In the genomic region with DNA sequence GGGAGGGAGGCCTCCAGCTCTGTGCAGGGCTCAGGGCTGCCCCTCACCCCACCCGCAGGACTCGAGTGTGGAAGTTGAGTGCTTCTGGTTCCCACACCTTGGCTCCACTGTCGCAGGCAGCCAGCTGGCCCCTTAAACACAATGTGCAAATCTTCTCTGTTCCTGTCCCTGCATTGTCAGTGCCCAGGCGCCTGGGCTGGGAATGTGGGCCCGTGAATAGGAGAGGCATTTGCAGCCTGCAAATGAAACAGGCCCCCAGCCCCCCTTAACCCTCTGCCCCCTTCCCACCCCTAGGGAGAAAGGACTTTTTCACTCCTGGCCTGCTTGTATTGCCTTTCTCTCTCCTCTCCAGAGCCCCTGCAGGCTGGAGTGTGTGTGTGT, we compare ENCODE assay signal across 8 mouse cellular contexts. TPM values are rescaled to one million over a fixed set of nuclear protein-coding genes. Genes with fewer than 3 reads are reported as not detected.
DNase-seq lines count a peak whose midpoint lies in the region; ATAC-seq lines count a peak whose summit lies in the region.
"Had no signal": no experiment of that assay in that cellular context is flagged by ENCODE, and none has a peak within 500 bp of the region (broad histone marks: within the 10 kb centered on the region; RNA-seq: fewer than 3 reads in every experiment).

No protein-coding gene starts in this region.

- DNase-seq in embryo, embryonic 11 days, result peak; percentile 79
- peak; percentile 80 for DNase-seq in forebrain, embryonic 11.5 days (ENCODE audit: low spot score)
- DNase-seq in kidney, adult 8-10 months, result peak; percentile 24 to 32
- DNase-seq in midbrain, embryonic 14.5 days, result peak; percentile 73
- no peak for DNase-seq in urinary bladder, postnatal 10 days (ENCODE audit: low spot score)
- no peak for DNase-seq in c-Kit-positive CD71-positive TER-119-positive erythroid progenitor cells, embryonic 14.5 days (ENCODE audit: low spot score)
- DNase-seq: lung, postnatal 10 days had no signal

- peaks cover 6% of the 10 kb centered on the region; the same call in 1 of the 2 replicates for H3K36me3 ChIP-seq in forebrain, embryonic 11.5 days (ENCODE audit: control insufficient read depth, insufficient read depth, low read length)
- H3K36me3 ChIP-seq in midbrain, embryonic 14.5 days (ENCODE audit: control insufficient read depth, insufficient read depth, low read length), result peaks cover 28% of the 10 kb centered on the region

- H3K9me3 ChIP-seq in forebrain, embryonic 11.5 days (ENCODE audit: control insufficient read depth, low read length), result no peaks in the 10 kb centered on the region
- no peaks in the 10 kb centered on the region for H3K9me3 ChIP-seq in midbrain, embryonic 14.5 days (ENCODE audit: control insufficient read depth, low read length)

- peaks cover 45% of the 10 kb centered on the region for H3K4me1 ChIP-seq in forebrain, embryonic 11.5 days (replicated peaks; ENCODE audit: control insufficient read depth, insufficient read depth, low read length)
- H3K4me1 ChIP-seq in midbrain, embryonic 14.5 days (ENCODE audit: control insufficient read depth, insufficient read depth, low read length), result peaks cover 49% of the 10 kb centered on the region

- H3K4me3 ChIP-seq in forebrain, embryonic 11.5 days (ENCODE audit: low read depth, low read length), result no peak overlapping the region
- no peak overlapping the region for H3K4me3 ChIP-seq in midbrain, embryonic 14.5 days (replicated peaks; ENCODE audit: low read depth, low read length)

- no peaks in the 10 kb centered on the region for H3K27me3 ChIP-seq in forebrain, embryonic 11.5 days (ENCODE audit: control insufficient read depth, insufficient read depth, low read length)
- no peaks in the 10 kb centered on the region for H3K27me3 ChIP-seq in midbrain, embryonic 14.5 days (ENCODE audit: control insufficient read depth, insufficient read depth, low read length)

- peak overlapping the region; percentile 32 for H3K9ac ChIP-seq in forebrain, embryonic 11.5 days (ENCODE audit: low read length)
- peak overlapping the region; percentile 34; the same call in 1 of the 2 replicates for H3K9ac ChIP-seq in midbrain, embryonic 14.5 days (replicated peaks; ENCODE audit: low read length)

- ATAC-seq in forebrain, embryonic 11.5 days (replicated peaks; ENCODE audit: low FRiP score), result peak; percentile 83
- ATAC-seq in midbrain, embryonic 14.5 days (ENCODE audit: low FRiP score, low TSS enrichment), result peak; percentile 79
- ATAC-seq in megakaryocyte-erythroid progenitor cell, adult 5-6 weeks (replicated peaks; ENCODE audit: low FRiP score, low TSS enrichment, poor library complexity, severe bottlenecking), result no peak

- peak overlapping the region; percentile 27; the same call in 1 of the 2 replicates for H3K4me2 ChIP-seq in forebrain, embryonic 11.5 days (ENCODE audit: low read depth, low read length, severe bottlenecking)
- 0 out of 2 replicates have a peak overlapping the region, but pooled peaks have one; percentile 12 for H3K4me2 ChIP-seq in midbrain, embryonic 14.5 days (ENCODE audit: low read length)

- H3K27ac ChIP-seq in forebrain, embryonic 11.5 days (ENCODE audit: low read depth, low read length), result peak overlapping the region; percentile 96
- H3K27ac ChIP-seq in midbrain, embryonic 14.5 days (replicated peaks; ENCODE audit: low read depth, low read length), result peak overlapping the region; percentile 86

- WGBS in forebrain, embryonic 11.5 days, result 1% methylated on average over 5 of the region's 5 CpGs
- 0% methylated on average over 5 of the region's 5 CpGs for WGBS in midbrain, embryonic 14.5 days

RNA-seq across cellular contexts. Expression of a gene that starts 12.3 kb away (rescaled TPM):
- polyA plus RNA-seq in forebrain, embryonic 11.5 days (2014; fragmentation: Nextera tagmentation; extraction: Ambion mirVana), result 81.2 and 83.8 TPM in 2 replicates
- polyA plus RNA-seq in midbrain, embryonic 14.5 days (2014; fragmentation: Nextera tagmentation; extraction: Ambion mirVana), result 10.7 and 14.1 TPM in 2 replicates
- total RNA-seq in megakaryocyte-erythroid progenitor cell, adult 5-6 weeks (2014; fragmentation: Nextera tagmentation), result not detected in 2 replicates
- total RNA-seq in megakaryocyte-erythroid progenitor cell, adult 5-6 weeks (2017), result not detected in 2 replicates

RNA-seq across cellular contexts. Expression of a gene that starts 41.8 kb away (rescaled TPM):
- 5.4 and 6.6 TPM in 2 replicates for polyA plus RNA-seq in forebrain, embryonic 11.5 days (2014; fragmentation: Nextera tagmentation; extraction: Ambion mirVana)
- 5.2 and 6.5 TPM in 2 replicates for polyA plus RNA-seq in midbrain, embryonic 14.5 days (2014; fragmentation: Nextera tagmentation; extraction: Ambion mirVana)
- total RNA-seq in megakaryocyte-erythroid progenitor cell, adult 5-6 weeks (2014; fragmentation: Nextera tagmentation), result 4.9 and 8.3 TPM in 2 replicates
- total RNA-seq in megakaryocyte-erythroid progenitor cell, adult 5-6 weeks (2017), result 0.30 and 6.7 TPM in 2 replicates

RNA-seq across cellular contexts. Expression of a gene that starts 52.0 kb away (rescaled TPM):
- polyA plus RNA-seq in forebrain, embryonic 11.5 days (2014; fragmentation: Nextera tagmentation; extraction: Ambion mirVana), result 14.9 and 15.8 TPM in 2 replicates
- polyA plus RNA-seq in midbrain, embryonic 14.5 days (2014; fragmentation: Nextera tagmentation; extraction: Ambion mirVana), result 14.9 and 17.3 TPM in 2 replicates
- total RNA-seq in megakaryocyte-erythroid progenitor cell, adult 5-6 weeks (2014; fragmentation: Nextera tagmentation), result 0.35 TPM in 1 of 2 replicates, not detected in the other
- total RNA-seq in megakaryocyte-erythroid progenitor cell, adult 5-6 weeks (2017), result 0.42 TPM in 1 of 2 replicates, not detected in the other

Comparison
In these comparisons a context has a peak if more than half of its experiments do, and no peak if none do; other contexts are left out.
1. DNase-seq: peak in embryo, embryonic 11 days (single experiment), forebrain, embryonic 11.5 days (single experiment), kidney, adult 8-10 months (2 of 2) and midbrain, embryonic 14.5 days (single experiment); none in urinary bladder, postnatal 10 days (single experiment) and c-Kit-positive CD71-positive TER-119-positive erythroid progenitor cells, embryonic 14.5 days (single experiment).